Mouse (Mus musculus): Measurements from ENCODE around the gene Dcakd.

Gene Dcakd

GRCm38 (mm10) chr11:103028176-103028891, at the start of gene Dcakd, which contains the start of gene Nmt1:
TSS of gene Dcakd (minus strand) at chr11:103028333.
TSS of gene Nmt1 (plus strand) at chr11:103028190.
- peak; percentile 92 for DNase-seq

- no peak for DNase-seq
Measured at GRCm38 (mm10) chr11:103076581-103076980, 48.4 kb upstream of the Dcakd start.

GRCm38 (mm10) chr11:103076010-103076409, 47.9 kb upstream of the Dcakd start:
- DNase-seq, result no peak

- DNase-seq, result no peak
Measured at GRCm38 (mm10) chr11:103074796-103075323, 46.7 kb upstream of the Dcakd start.

GRCm38 (mm10) chr11:103074121-103074650, 46.1 kb upstream of the Dcakd start:
- DNase-seq, result no peak

GRCm38 (mm10) chr11:103073671-103074070, 45.5 kb upstream of the Dcakd start:
- DNase-seq, result no peak

- no peak for DNase-seq
Measured at GRCm38 (mm10) chr11:103070322-103070880, 42.3 kb upstream of the Dcakd start.

- no peak for DNase-seq
Measured at GRCm38 (mm10) chr11:103069731-103070130, 41.6 kb upstream of the Dcakd start.

GRCm38 (mm10) chr11:103068884-103069283, 40.8 kb upstream of the Dcakd start:
- DNase-seq, result no peak

GRCm38 (mm10) chr11:103068272-103068671, 40.1 kb upstream of the Dcakd start:
- no peak for DNase-seq

- DNase-seq, result no peak
Measured at GRCm38 (mm10) chr11:103067457-103068001, 39.4 kb upstream of the Dcakd start.

GRCm38 (mm10) chr11:103067051-103067361, 38.9 kb upstream of the Dcakd start:
- DNase-seq, result no peak

GRCm38 (mm10) chr11:103066191-103067050, 38.3 kb upstream of the Dcakd start:
- DNase-seq, result no peak

GRCm38 (mm10) chr11:103058499-103059085, 30.5 kb upstream of the Dcakd start:
- no peak for DNase-seq

- DNase-seq, result no peak
Measured at GRCm38 (mm10) chr11:103056636-103057035, 28.5 kb upstream of the Dcakd start.

GRCm38 (mm10) chr11:103054798-103055197, 26.7 kb upstream of the Dcakd start:
- peak; percentile 70 for DNase-seq

- DNase-seq, result no peak
Measured at GRCm38 (mm10) chr11:103053191-103054076, 25.3 kb upstream of the Dcakd start.

- no peak for DNase-seq
Measured at GRCm38 (mm10) chr11:103052078-103052477, 23.9 kb upstream of the Dcakd start.

- no peak for DNase-seq
Measured at GRCm38 (mm10) chr11:103051249-103051691, 23.1 kb upstream of the Dcakd start.

- DNase-seq, result no peak
Measured at GRCm38 (mm10) chr11:103050153-103050552, 22.0 kb upstream of the Dcakd start.

GRCm38 (mm10) chr11:103049611-103050010, 21.5 kb upstream of the Dcakd start:
- DNase-seq, result no peak

All from thymus, postnatal 25 days (tissue).